Mouse (Mus musculus) heart, embryonic 13.5 days (tissue): ENCODE measurements at regions not wholly inside any gene's neighbourhood (a gene's known extent, or its start where the extent isn't known, plus 50 kb on each side); places are given as distances from the start of the nearest gene placed in this dataset.

ENCODE experiments used
- ATAC-seq: fragments of 200-750 bp; cut with Nextera tagmentation; 2 replicates; pipeline ENCODE4 v1.8.0; 2017; ENCODE audit warnings: moderate TSS enrichment; ENCODE audit not compliant: insufficient number of reproducible peaks, low FRiP score, low TSS enrichment; ENCODE audit errors: extremely low read depth
- H3K27ac ChIP-seq: fragments of 300-500 bp; sonication (generic); replicated peaks from 2 replicates; pipeline ENCODE4 v1.5.1; 2015; ENCODE audit warnings: moderate library complexity, mild to moderate bottlenecking, inconsistent platforms
- H3K27me3 ChIP-seq: fragments of 300-500 bp; sonication (generic); replicated peaks from 2 replicates; pipeline ENCODE4 v1.6.1; 2015; ENCODE audit warnings: mild to moderate bottlenecking, inconsistent platforms
- H3K36me3 ChIP-seq: fragments of 300-500 bp; sonication (generic); 2 replicates; pipeline ENCODE4 v1.6.1; 2015; ENCODE audit warnings: mild to moderate bottlenecking, inconsistent platforms
- H3K4me1 ChIP-seq: fragments of 300-500 bp; sonication (generic); 2 replicates; pipeline ENCODE4 v1.6.1; 2015; ENCODE audit warnings: inconsistent platforms
- H3K4me2 ChIP-seq: fragments of 300-500 bp; sonication (generic); 2 replicates; pipeline ENCODE4 v1.6.1; 2015; ENCODE audit warnings: inconsistent platforms, mild to moderate bottlenecking, moderate library complexity
- H3K4me3 ChIP-seq: fragments of 300-500 bp; sonication (generic); 2 replicates; pipeline ENCODE4 v1.5.1; 2015; ENCODE audit warnings: moderate library complexity, mild to moderate bottlenecking, inconsistent platforms
- H3K9ac ChIP-seq: fragments of 300-500 bp; sonication (generic); 2 replicates; pipeline ENCODE4 v1.6.1; 2015; ENCODE audit warnings: inconsistent platforms, mild to moderate bottlenecking, moderate library complexity
- H3K9me3 ChIP-seq: fragments of 300-500 bp; sonication (generic); 2 replicates; pipeline ENCODE4 v1.6.1; 2016; ENCODE audit warnings: inconsistent platforms
- WGBS: fragments of 180-500 bp; shearing (Covaris S2); methylation state at CpG from one replicate; pipeline ENCODE4 v1.1.7; 2015; ENCODE audit warnings: mixed read lengths; 5-methylcytosine and 5-hydroxymethylcytosine counted together

GRCm38 (mm10) chr12:54537690-54538319 is 118.6 kb downstream of the Sptssa start:
- H3K9ac ChIP-seq, result no peak overlapping the region
- no peak overlapping the region for H3K4me3 ChIP-seq
- peaks cover 4% of the 10 kb centered on the region for H3K4me1 ChIP-seq
- H3K27ac ChIP-seq, result no peak overlapping the region
- H3K36me3 ChIP-seq, result no peaks in the 10 kb centered on the region
- no peak for ATAC-seq
- H3K9me3 ChIP-seq, result no peaks in the 10 kb centered on the region
- H3K4me2 ChIP-seq, result no peak overlapping the region
- no peaks in the 10 kb centered on the region for H3K27me3 ChIP-seq
- 72% methylated on average over 7 of the region's 7 CpGs for WGBS

DNA sequence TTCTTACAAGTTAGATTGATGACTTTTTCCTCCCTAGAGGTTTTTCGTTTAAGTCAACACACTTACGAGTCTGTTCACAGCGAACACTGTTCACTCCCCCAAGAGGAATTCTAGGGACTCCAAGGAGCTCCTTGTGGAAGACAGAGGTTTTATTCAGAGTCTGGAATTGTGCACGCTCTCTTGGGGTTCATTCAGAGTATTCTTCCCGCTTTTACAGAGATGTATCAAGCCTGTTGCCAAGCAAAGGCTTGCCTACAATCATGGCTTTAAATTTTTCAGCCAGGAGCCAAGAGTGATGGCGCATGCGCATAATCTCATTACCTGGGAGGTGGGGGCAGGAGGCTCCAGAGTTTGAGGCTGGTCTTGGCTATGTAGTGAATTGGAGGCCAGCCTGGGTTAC is 119.4 kb downstream of the Sptssa start:
- peaks cover 4% of the 10 kb centered on the region for H3K4me1 ChIP-seq
- H3K9ac ChIP-seq, result no peak overlapping the region
- WGBS, result 67% methylated on average over 7 of the region's 7 CpGs
- no peak for ATAC-seq
- no peaks in the 10 kb centered on the region for H3K9me3 ChIP-seq
- no peak overlapping the region for H3K27ac ChIP-seq
- no peak overlapping the region for H3K4me3 ChIP-seq
- H3K27me3 ChIP-seq, result no peaks in the 10 kb centered on the region
- no peak overlapping the region for H3K4me2 ChIP-seq
- no peaks in the 10 kb centered on the region for H3K36me3 ChIP-seq

GRCm38 (mm10) chr12:54535556-54536516 is 120.5 kb downstream of the Sptssa start:
- Histone ChIP-seq H3K27me3 (no peaks in the 10 kb centered on the region), H3K9me3 (no peaks in the 10 kb centered on the region), H3K27ac (no peak overlapping the region), H3K4me3 (no peak overlapping the region), H3K36me3 (no peaks in the 10 kb centered on the region), H3K4me2 (no peak overlapping the region), H3K4me1 (peaks cover 4% of the 10 kb centered on the region), H3K9ac (no peak overlapping the region)
- ATAC-seq, result no peak
- WGBS, result 45% methylated on average over 7 of the region's 9 CpGs

DNA sequence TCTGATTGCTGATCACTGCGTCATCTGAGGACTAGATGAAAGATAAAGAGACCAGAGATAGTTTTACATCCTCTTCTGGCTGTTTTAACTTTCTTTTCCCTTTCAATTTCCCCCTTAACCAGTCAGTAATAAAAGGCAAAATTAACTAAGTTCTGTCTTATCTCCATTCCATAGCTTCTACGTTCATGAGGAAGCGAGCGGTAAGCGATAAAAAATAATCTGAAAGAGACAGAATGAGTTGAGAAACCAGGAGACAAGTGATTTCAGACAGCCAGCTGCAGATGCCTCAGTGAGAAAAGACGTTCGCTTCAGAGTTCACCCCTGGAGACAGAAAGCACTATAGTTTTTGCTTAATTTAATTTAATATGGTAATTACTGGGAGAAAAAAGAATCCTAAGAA is 121.5 kb downstream of the Sptssa start:
- Histone ChIP-seq H3K36me3 (no peaks in the 10 kb centered on the region), H3K27me3 (no peaks in the 10 kb centered on the region), H3K4me2 (no peak overlapping the region), H3K9me3 (no peaks in the 10 kb centered on the region), H3K4me1 (peaks cover 4% of the 10 kb centered on the region), H3K4me3 (no peak overlapping the region), H3K9ac (no peak overlapping the region), H3K27ac (no peak overlapping the region)
- no peak for ATAC-seq
- 43% methylated on average over 7 of the region's 7 CpGs for WGBS

GRCm38 (mm10) chr12:54533134-54533533 is 123.2 kb downstream of the Sptssa start:
- Histone ChIP-seq H3K36me3 (no peaks in the 10 kb centered on the region), H3K9me3 (no peaks in the 10 kb centered on the region), H3K27ac (no peak overlapping the region), H3K4me1 (peaks cover 4% of the 10 kb centered on the region), H3K4me3 (no peak overlapping the region), H3K9ac (no peak overlapping the region), H3K4me2 (peak overlapping the region; percentile 4; the same call in 1 of the 2 replicates), H3K27me3 (no peaks in the 10 kb centered on the region)
- ATAC-seq, result no peak
- WGBS, result 30% methylated on average over 5 of the region's 5 CpGs

DNA sequence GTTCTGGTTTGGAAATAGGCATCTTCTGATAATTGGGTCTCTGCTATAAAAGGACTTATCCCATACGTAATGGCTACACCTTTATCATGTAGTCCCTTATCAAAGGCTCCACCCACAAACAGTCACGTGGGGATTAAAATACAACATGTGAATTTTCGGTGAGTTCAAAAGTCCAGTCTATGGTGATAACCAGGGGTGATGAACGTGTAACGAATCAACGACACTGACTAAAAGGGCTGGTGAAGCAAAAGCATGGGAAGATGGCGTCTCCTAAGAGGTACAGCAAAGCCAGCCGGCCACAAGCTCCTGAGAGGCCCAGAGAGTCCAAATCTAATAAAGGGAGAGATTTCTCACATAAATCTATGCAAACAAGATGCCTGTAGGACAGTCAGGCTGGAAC is 124.3 kb downstream of the Sptssa start:
- 73% methylated on average over 8 of the region's 8 CpGs for WGBS
- Histone ChIP-seq H3K27me3 (no peaks in the 10 kb centered on the region), H3K9ac (no peak overlapping the region), H3K4me3 (no peak overlapping the region), H3K9me3 (peaks cover 4% of the 10 kb centered on the region; the same call in 1 of the 2 replicates), H3K27ac (no peak overlapping the region), H3K4me1 (peaks cover 4% of the 10 kb centered on the region), H3K36me3 (no peaks in the 10 kb centered on the region), H3K4me2 (no peak overlapping the region)
- ATAC-seq, result no peak

- no peak overlapping the region for H3K27ac ChIP-seq
- no peaks in the 10 kb centered on the region for H3K36me3 ChIP-seq
- H3K4me1 ChIP-seq, result no peaks in the 10 kb centered on the region
- no peak for ATAC-seq
- H3K4me2 ChIP-seq, result no peak overlapping the region
- H3K4me3 ChIP-seq, result no peak overlapping the region
- H3K9me3 ChIP-seq, result peaks cover 10% of the 10 kb centered on the region
- H3K9ac ChIP-seq, result no peak overlapping the region
- no peaks in the 10 kb centered on the region for H3K27me3 ChIP-seq
Observed at GRCm38 (mm10) chr12:54528046-54528445, 128.3 kb downstream of the Sptssa start.

GRCm38 (mm10) chr12:54527577-54527976 is 128.8 kb downstream of the Sptssa start:
- ATAC-seq, result no peak
- H3K36me3 ChIP-seq, result no peaks in the 10 kb centered on the region
- H3K9ac ChIP-seq, result no peak overlapping the region
- peaks cover 10% of the 10 kb centered on the region for H3K9me3 ChIP-seq
- H3K4me2 ChIP-seq, result no peak overlapping the region
- H3K4me1 ChIP-seq, result no peaks in the 10 kb centered on the region
- H3K27me3 ChIP-seq, result no peaks in the 10 kb centered on the region
- no peak overlapping the region for H3K27ac ChIP-seq
- H3K4me3 ChIP-seq, result no peak overlapping the region
- 73% methylated on average over 2 of the region's 2 CpGs for WGBS

DNA sequence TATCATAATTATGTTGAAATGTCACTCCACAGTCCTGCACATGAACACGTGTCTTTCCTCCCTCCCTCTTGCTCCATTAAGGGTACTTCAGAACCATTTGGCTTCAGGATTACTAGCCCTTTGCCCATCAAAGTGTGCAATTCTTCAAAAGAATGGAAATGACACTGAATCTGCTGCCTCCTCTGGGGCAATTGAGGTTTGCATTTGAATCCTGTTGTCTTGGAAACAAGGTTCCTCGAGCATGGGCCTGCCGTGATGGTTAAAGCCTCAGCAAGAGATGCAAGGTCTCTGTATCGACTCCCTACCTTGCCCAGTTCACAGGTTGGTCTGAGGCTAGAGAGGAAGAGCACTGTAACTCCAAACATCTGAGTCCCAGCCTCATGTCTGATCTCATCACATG is 136.0 kb downstream of the Sptssa start:
- Histone ChIP-seq H3K36me3 (no peaks in the 10 kb centered on the region), H3K9ac (no peak overlapping the region), H3K4me1 (peaks cover 19% of the 10 kb centered on the region), H3K4me3 (no peak overlapping the region), H3K9me3 (0 out of 2 replicates have a peak, but pooled peaks cover 2% of the 10 kb centered on the region), H3K4me2 (no peak overlapping the region), H3K27ac (no peak overlapping the region), H3K27me3 (no peaks in the 10 kb centered on the region)
- WGBS, result 53% methylated on average over 4 of the region's 4 CpGs
- ATAC-seq, result no peak

- ATAC-seq, result no peak
- Histone ChIP-seq H3K27me3 (no peaks in the 10 kb centered on the region), H3K9ac (no peak overlapping the region), H3K36me3 (no peaks in the 10 kb centered on the region), H3K9me3 (0 out of 2 replicates have a peak, but pooled peaks cover 2% of the 10 kb centered on the region), H3K27ac (no peak overlapping the region), H3K4me3 (no peak overlapping the region), H3K4me1 (peaks cover 19% of the 10 kb centered on the region), H3K4me2 (no peak overlapping the region)
- WGBS, result 79% methylated on average over 3 of the region's 3 CpGs
Observed at GRCm38 (mm10) chr12:54519370-54519769, 137.0 kb downstream of the Sptssa start.

DNA sequence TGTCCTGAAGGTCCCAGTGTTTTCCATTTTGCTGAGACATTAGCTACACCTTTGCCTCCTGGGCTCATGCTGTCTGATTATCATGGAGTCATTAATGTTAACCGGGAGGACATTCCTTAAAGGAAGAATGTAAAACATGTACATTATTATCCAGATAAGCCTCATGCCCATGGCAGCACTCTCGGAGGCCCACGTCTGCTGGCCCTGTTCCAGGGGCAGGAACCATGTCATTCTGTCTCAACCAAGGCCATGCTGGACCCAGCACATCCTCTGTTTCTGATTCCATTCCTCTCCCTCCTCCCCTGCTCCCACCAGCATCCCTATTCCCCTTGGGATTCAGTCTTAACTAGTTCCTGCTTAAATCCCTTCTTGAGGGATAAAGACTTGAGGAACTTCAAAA is 139.1 kb downstream of the Sptssa start:
- ATAC-seq, result no peak
- 14% methylated on average over 3 of the region's 3 CpGs for WGBS
- Histone ChIP-seq H3K9me3 (0 out of 2 replicates have a peak, but pooled peaks cover 2% of the 10 kb centered on the region), H3K4me1 (peaks cover 19% of the 10 kb centered on the region), H3K4me2 (no peak overlapping the region), H3K27me3 (no peaks in the 10 kb centered on the region), H3K27ac (no peak overlapping the region), H3K36me3 (no peaks in the 10 kb centered on the region), H3K9ac (no peak overlapping the region), H3K4me3 (no peak overlapping the region)
